Mouse (Mus musculus): ENCODE measurements around the gene Trib3. TPM values are rescaled to one million over a fixed set of nuclear protein-coding genes. Genes with fewer than 3 reads are reported as not detected.
"Not testable (repeated sequence)": the region's sequence is repeated elsewhere in the genome, so short reads cannot be mapped to it uniquely, and the experiment has no call there.

Gene Trib3
- total and polyA plus RNA-seq, 3 experiments, result 2.4 to 3.6 (median 3.3) TPM

GRCm38 (mm10) chr2:152294541-152294940 lies 49.3 kb downstream of the Trib3 start:
- intact Hi-C loops (cut with DNase I), result loop anchor here (2.0 to 5.0 kb wide), 2 partner anchors 38 to 68 kb away; partner anchors contain the start of gene Rbck1
- no peaks in the 10 kb centered on the region for H3K27me3 ChIP-seq (ENCODE audit: control insufficient read depth, insufficient read depth, low read length)
- H3K4me1 ChIP-seq (ENCODE audit: control insufficient read depth, insufficient read depth, low read length), result peaks cover 16% of the 10 kb centered on the region
- TF ChIP-seq CTCF (IDR thresholded peaks at IDR 0.05) (no peak), POLR2A (IDR thresholded peaks at IDR 0.05; ENCODE audit: insufficient read depth, low read depth, low read length) (no peak), EP300 (IDR thresholded peaks at IDR 0.05; ENCODE audit: insufficient read depth, low read depth, low read length) (no peak)
- DNase-seq, result no peak
- H3K4me3 ChIP-seq, result peak overlapping the region; percentile 99
- peak overlapping the region; percentile 91 for H3K27ac ChIP-seq
- H3K36me3 ChIP-seq (ENCODE audit: control insufficient read depth, insufficient read depth, low read length), result peaks cover 18% of the 10 kb centered on the region
- H3K9ac ChIP-seq (ENCODE audit: low read depth, low read length), result peak overlapping the region; percentile 95
- H3K79me2 ChIP-seq (replicated peaks; ENCODE audit: control insufficient read depth, insufficient read depth, low read length), result peaks cover 10% of the 10 kb centered on the region
- 20% methylated on average over 5 of the region's 5 CpGs for WGBS

- Histone ChIP-seq H3K79me2 (replicated peaks; ENCODE audit: control insufficient read depth, insufficient read depth, low read length) (peaks cover 10% of the 10 kb centered on the region), H3K36me3 (ENCODE audit: control insufficient read depth, insufficient read depth, low read length) (peaks cover 18% of the 10 kb centered on the region), H3K4me1 (ENCODE audit: control insufficient read depth, insufficient read depth, low read length) (peaks cover 16% of the 10 kb centered on the region), H3K27ac (peak within 1 kb of the TSS; percentile 91), H3K9ac (ENCODE audit: low read depth, low read length) (peak within 1 kb of the TSS; percentile 95), H3K27me3 (ENCODE audit: control insufficient read depth, insufficient read depth, low read length) (no peaks in the 10 kb centered on the region), H3K4me3 (peak within 1 kb of the TSS; percentile 99)
- DNase-seq, result peak; percentile 93 to 96
- intact Hi-C loops (cut with DNase I), result loop anchor here (2.0 to 5.0 kb wide), 2 partner anchors 39 to 68 kb away; partner anchors contain the start of gene Rbck1
- peak; percentile 6; the same call in 1 of the 2 replicates for TF ChIP-seq CTCF (IDR thresholded peaks at IDR 0.05)
- no peak for TF ChIP-seq EP300 (IDR thresholded peaks at IDR 0.05; ENCODE audit: insufficient read depth, low read depth, low read length)
- TF ChIP-seq POLR2A (IDR thresholded peaks at IDR 0.05; ENCODE audit: insufficient read depth, low read depth, low read length), result peak; percentile 79
- WGBS, result under 1% methylated on average over 68 of the region's 70 CpGs
Observed at GRCm38 (mm10) chr2:152293727-152294475, 49.9 kb downstream of the Trib3 start, which contains the start of gene Tbc1d20. Gene Tbc1d20 (plus strand): TSS chr2:152293828.

- 1% methylated on average over 15 of the region's 15 CpGs for WGBS
- Histone ChIP-seq H3K4me1 (ENCODE audit: control insufficient read depth, insufficient read depth, low read length) (peaks cover 16% of the 10 kb centered on the region), H3K27ac (peak overlapping the region; percentile 91), H3K4me3 (peak overlapping the region; percentile 99), H3K79me2 (replicated peaks; ENCODE audit: control insufficient read depth, insufficient read depth, low read length) (peaks cover 10% of the 10 kb centered on the region), H3K9ac (ENCODE audit: low read depth, low read length) (peak overlapping the region; percentile 53), H3K27me3 (ENCODE audit: control insufficient read depth, insufficient read depth, low read length) (no peaks in the 10 kb centered on the region), H3K36me3 (ENCODE audit: control insufficient read depth, insufficient read depth, low read length) (peaks cover 12% of the 10 kb centered on the region)
- DNase-seq, result no peak
- intact Hi-C loops (cut with DNase I), result loop anchor here (5.0 kb wide), 1 partner anchor 69 kb away; no protein-coding TSS in a partner anchor
- no peak for TF ChIP-seq EP300 (IDR thresholded peaks at IDR 0.05; ENCODE audit: insufficient read depth, low read depth, low read length)
- TF ChIP-seq POLR2A (IDR thresholded peaks at IDR 0.05; ENCODE audit: insufficient read depth, low read depth, low read length), result no peak
- no peak for TF ChIP-seq CTCF (IDR thresholded peaks at IDR 0.05)
Observed at GRCm38 (mm10) chr2:152293179-152293726, 50.6 kb downstream of the Trib3 start.

GRCm38 (mm10) chr2:152292475-152292874 lies 51.4 kb downstream of the Trib3 start:
- TF ChIP-seq POLR2A (IDR thresholded peaks at IDR 0.05; ENCODE audit: insufficient read depth, low read depth, low read length), result no peak
- TF ChIP-seq EP300 (IDR thresholded peaks at IDR 0.05; ENCODE audit: insufficient read depth, low read depth, low read length), result no peak
- TF ChIP-seq CTCF (IDR thresholded peaks at IDR 0.05), result no peak
- Histone ChIP-seq H3K4me1 (ENCODE audit: control insufficient read depth, insufficient read depth, low read length) (peaks cover 13% of the 10 kb centered on the region), H3K4me3 (no peak overlapping the region), H3K27me3 (ENCODE audit: control insufficient read depth, insufficient read depth, low read length) (no peaks in the 10 kb centered on the region), H3K27ac (no peak overlapping the region), H3K36me3 (ENCODE audit: control insufficient read depth, insufficient read depth, low read length) (peaks cover 7% of the 10 kb centered on the region), H3K79me2 (replicated peaks; ENCODE audit: control insufficient read depth, insufficient read depth, low read length) (peaks cover 7% of the 10 kb centered on the region), H3K9ac (ENCODE audit: low read depth, low read length) (no peak overlapping the region)
- intact Hi-C loops (cut with DNase I), result loop anchor here (5.0 kb wide), 1 partner anchor 70 kb away; no protein-coding TSS in a partner anchor
- 61% methylated on average over 2 of the region's 2 CpGs for WGBS
- no peak for DNase-seq

GRCm38 (mm10) chr2:152289623-152290022 lies 54.2 kb downstream of the Trib3 start:
- not testable (repeated sequence) for H3K4me1 ChIP-seq (ENCODE audit: control insufficient read depth, insufficient read depth, low read length); H3K27me3 ChIP-seq (ENCODE audit: control insufficient read depth, insufficient read depth, low read length); H3K79me2 ChIP-seq (replicated peaks; ENCODE audit: control insufficient read depth, insufficient read depth, low read length); H3K36me3 ChIP-seq (ENCODE audit: control insufficient read depth, insufficient read depth, low read length); H3K4me3 ChIP-seq; H3K27ac ChIP-seq; DNase-seq; H3K9ac ChIP-seq (ENCODE audit: low read depth, low read length)
- intact Hi-C loops (cut with DNase I), result loop anchor here (5.0 kb wide), 2 partner anchors 37 to 73 kb away; no protein-coding TSS in a partner anchor
- 57% methylated on average over 2 of the region's 2 CpGs for WGBS

GRCm38 (mm10) chr2:152288046-152288445 lies 55.8 kb downstream of the Trib3 start:
- TF ChIP-seq POLR2A (IDR thresholded peaks at IDR 0.05; ENCODE audit: insufficient read depth, low read depth, low read length) (no peak), EP300 (IDR thresholded peaks at IDR 0.05; ENCODE audit: insufficient read depth, low read depth, low read length) (no peak), CTCF (IDR thresholded peaks at IDR 0.05) (no peak)
- 64% methylated on average over 8 of the region's 8 CpGs for WGBS
- Histone ChIP-seq H3K4me1 (ENCODE audit: control insufficient read depth, insufficient read depth, low read length) (peaks cover 1% of the 10 kb centered on the region; the same call in 1 of the 2 replicates), H3K9ac (ENCODE audit: low read depth, low read length) (no peak overlapping the region), H3K27ac (no peak overlapping the region), H3K4me3 (no peak overlapping the region), H3K36me3 (ENCODE audit: control insufficient read depth, insufficient read depth, low read length) (peaks cover 1% of the 10 kb centered on the region), H3K79me2 (replicated peaks; ENCODE audit: control insufficient read depth, insufficient read depth, low read length) (no peaks in the 10 kb centered on the region; the same call in 1 of the 2 replicates), H3K27me3 (ENCODE audit: control insufficient read depth, insufficient read depth, low read length) (no peaks in the 10 kb centered on the region)
- intact Hi-C loops (cut with DNase I), result loop anchor here (5.0 kb wide), 1 partner anchor 36 kb away; no protein-coding TSS in a partner anchor
- DNase-seq, result no peak

All from heart, adult 2 months (tissue).